Mouse (Mus musculus): ENCODE results near the gene Adamtsl3.
"Not testable (repeated sequence)": the region's sequence is repeated elsewhere in the genome, so short reads cannot be mapped to it uniquely, and the experiment has no call there.

Gene Adamtsl3

GRCm38 (mm10) chr7:82420329-82421052 lies 85.0 kb downstream of the Adamtsl3 start:
- DNase-seq (ENCODE audit: extremely low spot score, low read depth, low spot score) = not testable (repeated sequence)

- DNase-seq (ENCODE audit: extremely low spot score, low read depth, low spot score) = no peak
Observed at GRCm38 (mm10) chr7:82422561-82422960, 87.1 kb downstream of the Adamtsl3 start.

- DNase-seq (ENCODE audit: extremely low spot score, low read depth, low spot score) = no peak
Observed at GRCm38 (mm10) chr7:82423602-82424001, 88.1 kb downstream of the Adamtsl3 start.

GRCm38 (mm10) chr7:82424281-82424680 lies 88.8 kb downstream of the Adamtsl3 start:
- DNase-seq (ENCODE audit: extremely low spot score, low read depth, low spot score) = no peak

- DNase-seq (ENCODE audit: extremely low spot score, low read depth, low spot score) = peak; percentile 35
Observed at GRCm38 (mm10) chr7:82425374-82425773, 89.9 kb downstream of the Adamtsl3 start.

- DNase-seq (ENCODE audit: extremely low spot score, low read depth, low spot score) = no peak
Observed at GRCm38 (mm10) chr7:82429447-82429846, 94.0 kb downstream of the Adamtsl3 start.

GRCm38 (mm10) chr7:82431572-82431971 lies 96.1 kb downstream of the Adamtsl3 start:
- DNase-seq (ENCODE audit: extremely low spot score, low read depth, low spot score) = no peak

GRCm38 (mm10) chr7:82433226-82433625 lies 97.7 kb downstream of the Adamtsl3 start:
- DNase-seq (ENCODE audit: extremely low spot score, low read depth, low spot score) = no peak

GRCm38 (mm10) chr7:82458376-82458775 lies 122.9 kb downstream of the Adamtsl3 start:
- DNase-seq (ENCODE audit: extremely low spot score, low read depth, low spot score) = no peak

GRCm38 (mm10) chr7:82462921-82463523 lies 127.5 kb downstream of the Adamtsl3 start:
- no peak for DNase-seq (ENCODE audit: extremely low spot score, low read depth, low spot score)

GRCm38 (mm10) chr7:82464364-82464763 lies 128.9 kb downstream of the Adamtsl3 start:
- DNase-seq (ENCODE audit: extremely low spot score, low read depth, low spot score) = no peak

GRCm38 (mm10) chr7:82465437-82465836 lies 129.9 kb downstream of the Adamtsl3 start:
- no peak for DNase-seq (ENCODE audit: extremely low spot score, low read depth, low spot score)

- DNase-seq (ENCODE audit: extremely low spot score, low read depth, low spot score) = no peak
Observed at GRCm38 (mm10) chr7:82476441-82477221, 141.1 kb downstream of the Adamtsl3 start.

GRCm38 (mm10) chr7:82478461-82478860 lies 143.0 kb downstream of the Adamtsl3 start:
- no peak for DNase-seq (ENCODE audit: extremely low spot score, low read depth, low spot score)

- no peak for DNase-seq (ENCODE audit: extremely low spot score, low read depth, low spot score)
Observed at GRCm38 (mm10) chr7:82478861-82479755, 143.6 kb downstream of the Adamtsl3 start.

GRCm38 (mm10) chr7:82483426-82483825 lies 147.9 kb downstream of the Adamtsl3 start:
- DNase-seq (ENCODE audit: extremely low spot score, low read depth, low spot score) = no peak

GRCm38 (mm10) chr7:82484834-82485233 lies 149.3 kb downstream of the Adamtsl3 start:
- no peak for DNase-seq (ENCODE audit: extremely low spot score, low read depth, low spot score)

GRCm38 (mm10) chr7:82485344-82485954 lies 150.0 kb downstream of the Adamtsl3 start:
- no peak for DNase-seq (ENCODE audit: extremely low spot score, low read depth, low spot score)

- no peak for DNase-seq (ENCODE audit: extremely low spot score, low read depth, low spot score)
Observed at GRCm38 (mm10) chr7:82491018-82491417, 155.5 kb downstream of the Adamtsl3 start.

GRCm38 (mm10) chr7:82492881-82493280 lies 157.4 kb downstream of the Adamtsl3 start:
- DNase-seq (ENCODE audit: extremely low spot score, low read depth, low spot score) = no peak
